ENCODE assay signal across 16 mouse cellular contexts in the genomic region with DNA sequence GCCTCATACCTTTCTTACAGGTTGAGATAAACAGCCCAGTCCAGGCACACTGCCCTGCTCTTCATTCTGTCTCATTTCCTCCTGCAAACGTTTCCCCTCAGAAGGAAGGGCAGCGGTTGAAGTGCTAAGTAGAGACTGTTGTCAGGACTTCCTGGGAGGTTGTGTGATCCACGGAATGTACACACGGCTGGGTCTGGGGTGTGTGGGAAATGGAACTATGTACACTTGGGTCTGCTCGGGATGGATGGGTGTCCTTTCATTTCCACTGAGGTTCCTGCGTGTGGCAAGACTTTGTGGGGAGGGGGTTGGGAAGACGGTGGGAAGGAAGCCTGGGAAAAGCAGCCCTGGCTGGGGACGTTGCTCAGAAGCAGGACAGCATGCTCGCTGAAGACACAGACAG.
"Had no signal": no experiment of that assay in that cellular context is flagged by ENCODE, and none has a peak within 500 bp of the region (broad histone marks: within the 10 kb centered on the region; RNA-seq: fewer than 3 reads in every experiment).

No protein-coding gene starts in this region.

- H3K9me3 ChIP-seq: neural tube, embryonic 13.5 days; neural tube, embryonic 15.5 days; stomach, embryonic 15.5 days had no signal

- H3K4me2 ChIP-seq: neural tube, embryonic 13.5 days; neural tube, embryonic 15.5 days; stomach, embryonic 15.5 days had no signal

- H3K27ac ChIP-seq: neural tube, embryonic 13.5 days; neural tube, embryonic 15.5 days; stomach, embryonic 15.5 days; stomach, postnatal 0 days had no signal

- DNase-seq: retina, postnatal 1 day; right cerebral cortex, adult 18-20 months; right cerebral cortex, postnatal 14 days; right cerebral cortex, postnatal 25 days; right cerebral cortex, postnatal 4 days; spleen, adult 18-20 months; thymus, adult 18-20 months; thymus, adult 2 months; thymus, postnatal 14 days; thymus, postnatal 25 days; thymus, postnatal 36 days; thymus, postnatal 4 days had no signal

- H3K4me3 ChIP-seq: neural tube, embryonic 13.5 days; neural tube, embryonic 15.5 days; stomach, embryonic 15.5 days had no signal

- H3K4me1 ChIP-seq: neural tube, embryonic 13.5 days; neural tube, embryonic 15.5 days; stomach, embryonic 15.5 days had no signal

- H3K9ac ChIP-seq: neural tube, embryonic 13.5 days; neural tube, embryonic 15.5 days; stomach, embryonic 15.5 days had no signal

- H3K27me3 ChIP-seq: neural tube, embryonic 13.5 days; neural tube, embryonic 15.5 days; stomach, embryonic 15.5 days had no signal
